Mouse (Mus musculus) CH12.LX (cell line): ENCODE results near the gene Prkcq. TPM values are rescaled to one million over a fixed set of nuclear protein-coding genes. Genes with fewer than 3 reads are reported as not detected.

Source experiments
- DNase-seq: peaks from one replicate; pipeline ENCODE4 v3.0.0-alpha.2; 2013; ENCODE audit errors: extremely low read depth
- H3K27ac ChIP-seq: 2 replicates; pipeline ENCODE4 v1.5.1; 2012; ENCODE audit warnings: low read depth, mild to moderate bottlenecking, control low read depth, moderate library complexity; ENCODE audit not compliant: insufficient read depth
- H3K27me3 ChIP-seq: replicated peaks from 2 replicates; pipeline ENCODE3; 2012; ENCODE audit warnings: inconsistent platforms
- H3K36me3 ChIP-seq, 2 experiments: replicated peaks in 1 of 2; 2 replicates each; pipeline versions ENCODE3 to v1.6.1; 2012; ENCODE audit warnings: inconsistent platforms in 1 of 2, low read length in 1 of 2, mild to moderate bottlenecking in 1 of 2, mixed read lengths in 1 of 2, moderate library complexity in 1 of 2; ENCODE audit not compliant: control insufficient read depth in 1 of 2, insufficient read depth in 1 of 2
- H3K4me1 ChIP-seq, 2 experiments: 2 replicates each; pipeline ENCODE4 v1.6.1; 2012; ENCODE audit warnings: inconsistent platforms in 1 of 2, moderate library complexity in 1 of 2; ENCODE audit not compliant: insufficient read depth in 2 of 2, control insufficient read depth in 1 of 2
- H3K4me2 ChIP-seq: 2 replicates; pipeline ENCODE4 v1.6.1; 2012; ENCODE audit warnings: low read depth, mild to moderate bottlenecking, control low read depth; ENCODE audit not compliant: poor library complexity, insufficient read depth, severe bottlenecking
- H3K4me3 ChIP-seq, 3 experiments: fragments of 150-350 bp in 1 of 3; sonication (generic) in 1 of 3; replicated peaks in 1 of 3; 2 replicates each; pipeline versions ENCODE3 to v1.5.1; 2011 to 2012; ENCODE audit warnings: low read depth in 2 of 3, low read length in 2 of 3, mild to moderate bottlenecking in 2 of 3, moderate library complexity in 2 of 3, control low read depth in 1 of 3, improper control_type of control experiment in 1 of 3, inconsistent platforms in 1 of 3, mixed read lengths in 1 of 3; ENCODE audit not compliant: poor library complexity in 1 of 3
- H3K79me2 ChIP-seq: replicated peaks from 2 replicates; pipeline ENCODE4 v1.6.1; 2012; ENCODE audit warnings: mild to moderate bottlenecking, moderate library complexity; ENCODE audit not compliant: control insufficient read depth, poor library complexity, insufficient read depth, severe bottlenecking; ENCODE audit errors: extremely low read depth
- H3K9ac ChIP-seq: 2 replicates; pipeline ENCODE4 v1.6.1; 2012; ENCODE audit warnings: low read depth, mild to moderate bottlenecking, control low read depth, moderate library complexity; ENCODE audit not compliant: insufficient read depth
- H3K9me3 ChIP-seq: replicated peaks from 2 replicates; pipeline ENCODE3; 2012; ENCODE audit warnings: low read length, inconsistent platforms, mixed read lengths
- BHLHE40 ChIP-seq: IDR thresholded peaks from 2 replicates; pipeline ENCODE4 v1.6.1; 2011; ENCODE audit warnings: mild to moderate bottlenecking, low read depth, low read length, improper control_type of control experiment
- CTCF ChIP-seq, 2 experiments: IDR thresholded peaks in 1 of 2; conservative IDR thresholded peaks in 1 of 2; 2 replicates each; pipeline ENCODE4 v1.5.1; 2011 to 2012; ENCODE audit warnings: low read depth in 2 of 2, low read length in 2 of 2, improper control_type of control experiment in 1 of 2, inconsistent platforms in 1 of 2, mild to moderate bottlenecking in 1 of 2, moderate library complexity in 1 of 2
- ELF1 ChIP-seq: IDR thresholded peaks from 2 replicates; pipeline ENCODE4 v1.6.1; 2014; ENCODE audit warnings: low read depth, mild to moderate bottlenecking, inconsistent platforms, low read length, improper control_type of control experiment
- EP300 ChIP-seq: IDR thresholded peaks from 2 replicates; pipeline ENCODE4 v1.6.1; 2011; ENCODE audit warnings: low read length, improper control_type of control experiment
- GABPA ChIP-seq: IDR thresholded peaks from 2 replicates; pipeline ENCODE4 v1.6.1; 2012; ENCODE audit warnings: low read depth, low read length, improper control_type of control experiment, inconsistent platforms; ENCODE audit not compliant: insufficient replicate concordance
- KAT2A ChIP-seq: IDR thresholded peaks from 2 replicates; pipeline ENCODE4 v1.6.1; 2012; ENCODE audit warnings: low read length, improper control_type of control experiment, inconsistent platforms; ENCODE audit not compliant: insufficient replicate concordance
- MAFK ChIP-seq: IDR thresholded peaks from 2 replicates; pipeline ENCODE4 v1.6.1; 2011; ENCODE audit warnings: low read length, improper control_type of control experiment; ENCODE audit not compliant: insufficient replicate concordance
- MAX ChIP-seq: IDR thresholded peaks from 2 replicates; pipeline ENCODE4 v1.6.1; 2011; ENCODE audit warnings: low read length, improper control_type of control experiment
- MEF2A ChIP-seq: IDR thresholded peaks from 2 replicates; pipeline ENCODE4 v1.6.1; 2014; ENCODE audit warnings: low read depth, mild to moderate bottlenecking, inconsistent platforms, low read length, improper control_type of control experiment, borderline replicate concordance
- MYC ChIP-seq: IDR thresholded peaks from 2 replicates; pipeline ENCODE4 v1.6.1; 2011; ENCODE audit warnings: low read depth, mild to moderate bottlenecking, improper control_type of control experiment, low read length
- NELFE ChIP-seq: IDR thresholded peaks from 2 replicates; pipeline ENCODE4 v1.6.1; 2011; ENCODE audit warnings: low read depth, low read length, improper control_type of control experiment
- NRF1 ChIP-seq: IDR thresholded peaks from 2 replicates; pipeline ENCODE4 v1.6.1; 2014; ENCODE audit warnings: low read depth, mild to moderate bottlenecking, inconsistent platforms, low read length, improper control_type of control experiment, moderate library complexity
- PAX5 ChIP-seq: IDR thresholded peaks from 2 replicates; pipeline ENCODE4 v1.6.1; 2012; ENCODE audit warnings: low read length, inconsistent platforms, mixed read lengths
- POLR2AphosphoS2 ChIP-seq: IDR thresholded peaks from 2 replicates; pipeline ENCODE4 v1.6.1; 2011; ENCODE audit warnings: low read depth, low read length, improper control_type of control experiment
- RAD21 ChIP-seq: IDR thresholded peaks from 2 replicates; pipeline ENCODE4 v1.6.1; 2011; ENCODE audit warnings: low read depth, mild to moderate bottlenecking, low read length, improper control_type of control experiment, moderate library complexity
- SIN3A ChIP-seq: IDR thresholded peaks from 2 replicates; pipeline ENCODE4 v1.6.1; 2012; ENCODE audit warnings: low read length, improper control_type of control experiment, inconsistent platforms
- UBTF ChIP-seq: IDR thresholded peaks from 2 replicates; pipeline ENCODE4 v1.6.1; 2012; ENCODE audit warnings: low read depth, mild to moderate bottlenecking, inconsistent platforms, low read length, improper control_type of control experiment, moderate library complexity
- USF1 ChIP-seq: IDR thresholded peaks from 2 replicates; pipeline ENCODE4 v1.6.1; 2014; ENCODE audit warnings: low read depth, mild to moderate bottlenecking, inconsistent platforms, low read length, improper control_type of control experiment
- ZKSCAN1 ChIP-seq: IDR thresholded peaks from 2 replicates; pipeline ENCODE4 v1.6.1; 2012; ENCODE audit warnings: low read depth, inconsistent platforms, low read length, improper control_type of control experiment, borderline replicate concordance
- ZMIZ1 ChIP-seq: IDR thresholded peaks from 2 replicates; pipeline ENCODE4 v1.6.1; 2012; ENCODE audit warnings: low read depth, mild to moderate bottlenecking, inconsistent platforms, low read length, improper control_type of control experiment
- dilution Hi-C: fragments of 300-500 bp; cut with MboI; formaldehyde crosslinking; loops from 2 replicates; pipeline ENCODE4 v1.14.3; 2020; ENCODE audit warnings: low sequenced_read_pairs; ENCODE audit not compliant: extremely low pct_unique_long_range_greater_than_20kb, extremely low pct_ligation_motif_present
- in situ Hi-C: fragments of 300-500 bp; cut with MboI; formaldehyde crosslinking; loops from 3 replicates; pipeline ENCODE4 v1.14.3; 2019; ENCODE audit warnings: low sequenced_read_pairs, low pct_ligation_motif_present, low pct_unique_long_range_greater_than_20kb, mixed read lengths
- polyA plus RNA-seq: library from polyadenylated mRNA; unstranded; fragments of >175 nt; gene quantifications from 2 replicates; pipeline ENCODE4 v1.2.1, GENCODE M21; 2012; ENCODE audit warnings: low read depth; ENCODE audit not compliant: insufficient read length
- total RNA-seq, 2 experiments: library from RNA; depleted of rRNA; stranded (reverse); fragments of 300-350 nt in 1 of 2; fragments of >200 nt in 1 of 2; gene quantifications; 2 replicates each; pipeline ENCODE4 v1.2.3; 2012 to 2014

The Prkcq gene
- total and polyA plus RNA-seq, 3 experiments = not detected

- Histone ChIP-seq H3K9me3 (no peaks in the 10 kb centered on the region), H3K4me1 (no peaks in the 10 kb centered on the region)
- in situ Hi-C loops = no loop called here
- TF ChIP-seq RAD21 = no peak
- TF ChIP-seq, all 38 proteins: peak for 0
- no peak overlapping the region for H3K9ac ChIP-seq
- H3K27me3 ChIP-seq = no peaks in the 10 kb centered on the region
- DNase-seq = no peak
- H3K4me3 ChIP-seq = no peak overlapping the region
- dilution Hi-C loops = no loop called here
- no peak overlapping the region for H3K4me2 ChIP-seq
- H3K27ac ChIP-seq = no peak overlapping the region
- H3K79me2 ChIP-seq = no peaks in the 10 kb centered on the region
- no peaks in the 10 kb centered on the region for H3K36me3 ChIP-seq
These were observed 57.2 kb downstream of the Prkcq start for GRCm38 (mm10) chr2:11229126-11229525.

GRCm38 (mm10) chr2:11231118-11231517, 59.2 kb downstream of the Prkcq start:
- dilution Hi-C loops = no loop called here
- in situ Hi-C loops = no loop called here
- DNase-seq = no peak
- Histone ChIP-seq H3K4me2 (no peak overlapping the region), H3K4me1 (no peaks in the 10 kb centered on the region), H3K9me3 (no peaks in the 10 kb centered on the region), H3K27me3 (no peaks in the 10 kb centered on the region), H3K36me3 (no peaks in the 10 kb centered on the region), H3K4me3 (no peak overlapping the region), H3K79me2 (no peaks in the 10 kb centered on the region), H3K27ac (no peak overlapping the region), H3K9ac (no peak overlapping the region)
- TF ChIP-seq MYC (no peak), ZKSCAN1 (no peak), PAX5 (no peak), SIN3A (no peak), BHLHE40 (no peak), CTCF (conservative IDR thresholded peaks at IDR 0.05 in 1 of 2, IDR thresholded peaks at IDR 0.05 in 1 of 2; ENCODE audit: low read depth in 2 of 2, low read length in 2 of 2) (no peak), ELF1 (no peak), UBTF (no peak), RAD21 (no peak), MEF2A (no peak), POLR2AphosphoS2 (no peak), EP300 (no peak), NELFE (no peak), MAX (no peak), KAT2A (no peak), NRF1 (no peak), MAFK (no peak), USF1 (no peak), ZMIZ1 (no peak), GABPA (no peak)
